Mouse (Mus musculus): ENCODE data around the gene Bcl9l.

DNA sequence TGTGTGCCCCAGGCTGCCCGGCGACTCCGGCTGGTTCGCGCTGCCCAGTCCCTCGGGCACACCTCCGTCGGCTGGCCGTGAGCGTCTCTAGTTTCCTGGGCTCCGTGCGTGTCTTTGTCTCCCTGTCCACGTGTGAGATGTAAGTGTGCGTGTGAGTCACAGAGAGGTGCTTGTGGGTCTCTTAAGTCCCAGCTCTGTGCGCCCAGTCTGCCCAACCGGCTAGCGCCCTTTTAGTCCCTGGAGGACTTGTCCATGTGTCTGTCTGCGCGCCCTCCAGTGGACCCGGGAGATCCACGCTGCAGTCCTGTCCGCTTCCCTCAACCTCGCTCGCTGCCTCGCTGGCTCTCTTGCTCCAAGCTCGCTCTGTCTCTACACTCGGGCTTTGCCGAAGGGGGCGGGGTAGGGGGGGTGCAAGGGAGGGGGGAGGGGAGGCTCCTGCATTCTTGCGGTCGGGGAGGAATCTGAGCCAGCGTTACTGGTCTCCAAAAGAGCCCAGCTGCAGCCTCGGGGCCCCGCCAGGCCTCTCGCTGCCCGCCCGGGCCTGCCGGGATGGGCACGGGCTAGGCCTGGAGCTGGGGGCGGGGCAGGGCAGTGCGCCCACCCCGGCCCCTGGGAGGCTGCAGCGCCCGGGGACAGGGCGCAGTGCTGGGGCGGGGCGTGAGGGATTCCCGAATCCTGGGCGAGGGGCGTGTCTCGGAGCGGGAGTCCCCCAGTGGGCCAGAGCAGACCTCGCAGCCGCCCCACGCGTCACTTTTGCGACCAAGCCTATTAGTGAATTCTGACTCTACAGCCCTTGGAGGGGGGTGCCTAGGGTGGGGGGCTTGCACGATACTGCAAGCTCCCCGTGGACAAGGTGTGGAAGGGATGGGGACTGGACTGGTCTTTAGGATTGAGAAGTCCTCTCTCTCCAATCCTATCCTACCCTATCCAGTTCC is 16.1 kb downstream of the Bcl9l start:
- TF ChIP-seq CTCF (IDR thresholded peaks at IDR 0.05; ENCODE audit: low read depth) = peak; percentile 63
- no peak for TF ChIP-seq EP300 (IDR thresholded peaks at IDR 0.05; ENCODE audit: low read depth)
